Mouse (Mus musculus) erythroblast, adult 5-6 weeks (primary cell): ENCODE results near the gene Timm10. TPM values are rescaled to one million over a fixed set of nuclear protein-coding genes. Genes with fewer than 3 reads are reported as not detected.
"Not testable (repeated sequence)": the region's sequence is repeated elsewhere in the genome, so short reads cannot be mapped to it uniquely, and the experiment has no call there.

Experiments
- ATAC-seq: replicated peaks from 2 replicates; pipeline ENCODE4 v1.8.0; 2016; ENCODE audit warnings: moderate number of reproducible peaks, mild to moderate bottlenecking, moderate TSS enrichment, inconsistent platforms; ENCODE audit not compliant: poor library complexity, low FRiP score, severe bottlenecking
- total RNA-seq, 2 experiments: library from RNA; stranded (forward) in 1 of 2; stranded (reverse) in 1 of 2; fragments of 150-400 nt in 1 of 2; fragments of 200-764, 138-1000 nt in 1 of 2; gene quantifications; 2 replicates each; pipeline versions ENCODE4 v1.2.3 to v1.2.4; 2015 to 2017; ENCODE audit warnings: low replicate concordance in 2 of 2

The Timm10 gene
- total RNA-seq (2015; ENCODE audit: low replicate concordance) (28.6 and 43.9 TPM in 2 replicates), total RNA-seq (2017; ENCODE audit: low replicate concordance) (5.2 and 22.2 TPM in 2 replicates)

- peak; percentile 82 for ATAC-seq
These were observed at the start of gene Timm10 for GRCm38 (mm10) chr2:84826488-84827282. Timm10 (plus strand) TSS chr2:84826997.

GRCm38 (mm10) chr2:84777706-84778105 is 49.1 kb upstream of the Timm10 start:
- ATAC-seq: no peak

GRCm38 (mm10) chr2:84779210-84779609 is 47.6 kb upstream of the Timm10 start:
- ATAC-seq: peak; percentile 87

- no peak for ATAC-seq
These were observed 43.5 kb upstream of the Timm10 start for GRCm38 (mm10) chr2:84783315-84783714.

DNA sequence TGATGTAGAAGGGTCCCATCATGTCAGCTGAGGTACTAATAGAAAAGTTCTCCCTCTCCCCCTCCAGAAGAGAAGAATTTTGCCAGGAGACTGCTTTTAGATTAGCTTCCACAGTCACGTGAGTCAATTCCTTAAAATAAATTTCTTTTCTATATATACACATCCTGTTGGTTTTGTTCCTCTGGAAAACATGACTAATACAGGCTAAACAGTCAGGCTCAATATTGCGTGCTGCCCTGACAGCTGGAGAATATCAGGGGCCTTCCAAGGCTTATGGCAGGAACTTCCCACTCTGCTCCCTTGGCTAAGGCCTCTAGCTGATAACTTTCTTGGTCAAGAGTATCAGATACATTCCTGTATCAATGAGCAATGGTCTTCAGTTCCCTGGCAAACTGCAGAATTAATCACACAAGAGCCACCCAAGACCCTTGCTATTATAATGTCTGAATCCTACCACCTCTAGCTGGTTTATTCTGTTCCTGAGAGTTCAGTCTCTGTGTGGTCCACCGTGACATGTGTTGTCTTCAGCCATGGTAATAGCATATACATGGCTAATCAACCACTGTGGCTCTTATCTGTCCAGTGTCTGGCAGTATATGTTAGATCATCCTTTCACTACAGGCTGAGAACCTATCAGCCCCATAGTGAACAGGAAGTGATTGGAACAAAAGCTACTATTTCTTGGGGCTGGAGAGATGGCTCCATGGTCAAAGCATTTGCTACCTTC is 42.8 kb upstream of the Timm10 start:
- no peak for ATAC-seq

DNA sequence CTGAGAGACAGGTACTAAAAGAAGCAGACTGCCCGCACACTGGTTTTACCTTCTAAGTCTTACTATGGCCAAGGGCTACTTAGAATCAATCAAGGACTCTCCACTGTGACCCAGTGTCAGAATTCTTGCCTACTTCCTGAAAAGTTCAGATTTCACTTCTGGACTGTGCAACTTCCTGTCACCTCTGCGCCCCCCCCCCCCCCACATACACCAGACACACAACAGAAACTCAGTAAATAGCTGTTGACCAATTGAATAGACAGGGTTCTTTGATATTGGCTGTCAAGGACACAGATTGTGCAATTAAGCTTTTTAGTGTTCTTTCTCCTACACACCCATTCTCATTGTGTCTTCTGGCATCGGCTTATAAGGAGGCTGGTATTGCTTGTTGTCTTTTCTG is 38.5 kb upstream of the Timm10 start:
- ATAC-seq: no peak

- no peak for ATAC-seq
These were observed 36.4 kb upstream of the Timm10 start for GRCm38 (mm10) chr2:84790418-84790817.

DNA sequence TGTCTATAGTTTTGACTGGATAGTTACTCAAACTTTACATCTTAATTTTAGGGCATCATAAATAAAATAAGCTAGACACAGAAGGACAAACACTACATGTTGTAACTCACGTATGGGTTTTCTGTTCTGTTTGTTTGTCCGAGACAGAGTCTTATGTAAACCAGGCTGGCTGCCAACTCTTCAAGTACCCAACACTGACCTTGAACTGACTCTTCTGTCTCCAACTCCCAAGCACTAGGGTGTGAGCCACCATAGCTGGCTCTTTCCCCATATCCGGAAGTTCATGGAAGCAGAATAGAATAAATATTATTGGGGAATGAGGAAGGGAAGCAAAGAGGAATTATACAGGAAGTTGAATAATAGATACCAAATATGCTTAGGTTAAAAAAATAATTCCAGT is 34.3 kb upstream of the Timm10 start:
- no peak; the same call in 1 of the 2 replicates for ATAC-seq

GRCm38 (mm10) chr2:84793154-84793553 is 33.6 kb upstream of the Timm10 start:
- ATAC-seq: peak; percentile 80

DNA sequence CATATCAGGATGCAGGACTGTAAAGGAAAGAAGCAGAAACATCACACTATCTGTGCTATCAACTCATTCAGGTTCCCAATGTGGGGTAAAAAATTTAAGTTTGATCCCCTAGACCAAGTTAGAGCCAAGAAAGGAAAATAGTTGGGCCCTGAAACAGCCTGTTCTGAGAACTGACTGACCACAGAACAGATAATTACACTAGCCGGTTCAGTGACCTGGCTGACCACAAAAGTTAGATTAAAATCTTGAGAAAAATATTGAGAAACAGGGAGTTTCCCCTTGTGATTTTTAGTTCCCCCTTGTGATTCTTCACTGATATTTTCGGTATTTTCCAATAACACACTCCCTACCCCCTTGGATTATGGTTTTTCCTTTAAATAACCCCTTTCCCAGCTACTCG is 32.9 kb upstream of the Timm10 start:
- no peak for ATAC-seq

- ATAC-seq: peak; percentile 66
These were observed 28.8 kb upstream of the Timm10 start for GRCm38 (mm10) chr2:84797833-84798492.

DNA sequence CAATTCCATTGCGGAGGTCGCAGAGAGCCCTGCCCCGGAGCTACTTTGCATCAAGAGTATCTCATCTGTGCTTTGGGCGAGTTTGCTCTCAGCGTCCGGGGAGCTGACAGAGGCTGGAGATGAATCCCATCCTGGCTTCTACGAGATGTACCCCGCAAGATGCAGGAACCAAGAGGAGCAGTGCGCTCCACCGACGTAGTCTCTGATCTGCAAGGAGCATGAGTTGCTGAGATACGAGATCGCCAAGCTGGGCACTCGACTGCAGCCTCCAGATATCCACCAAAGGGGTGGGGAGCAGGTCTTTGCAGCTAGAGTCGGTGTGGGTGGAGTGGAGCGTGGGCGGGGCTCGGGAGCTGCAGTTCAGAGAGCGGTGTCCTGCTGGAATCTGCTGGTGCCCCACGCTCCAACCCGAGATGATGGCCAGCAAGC is 28.3 kb upstream of the Timm10 start, which contains the start of gene Ube2l6:
TSS of gene Ube2l6 (plus strand) at position 336 of the 429 bp plus-strand sequence.
- peak; percentile 88 for ATAC-seq

DNA sequence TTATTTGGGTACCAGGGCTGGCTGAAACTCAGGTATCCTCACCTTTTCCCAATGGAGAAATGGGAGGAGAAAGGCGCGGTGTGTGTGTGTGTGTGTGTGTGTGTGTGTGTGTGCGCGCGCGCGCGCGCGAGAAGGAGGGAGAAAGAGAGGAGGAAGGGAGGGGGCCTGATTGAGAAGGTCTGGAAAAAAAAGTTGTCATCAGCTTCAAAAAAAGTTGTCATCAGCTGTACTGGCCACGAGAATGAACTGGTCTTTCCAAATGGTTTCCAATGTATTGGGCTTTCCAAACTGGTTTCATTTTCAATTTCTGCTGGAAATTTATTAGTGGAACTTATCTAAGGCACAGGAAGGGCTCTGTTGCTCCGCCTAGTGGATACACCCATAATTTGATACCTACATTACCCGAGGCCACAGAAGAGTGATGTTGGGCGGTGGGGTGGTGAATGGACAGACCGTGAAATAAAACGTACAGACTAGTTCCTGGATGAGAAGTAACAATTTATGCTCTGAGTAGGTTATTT is 27.7 kb upstream of the Timm10 start:
- ATAC-seq: peak; percentile 74

DNA sequence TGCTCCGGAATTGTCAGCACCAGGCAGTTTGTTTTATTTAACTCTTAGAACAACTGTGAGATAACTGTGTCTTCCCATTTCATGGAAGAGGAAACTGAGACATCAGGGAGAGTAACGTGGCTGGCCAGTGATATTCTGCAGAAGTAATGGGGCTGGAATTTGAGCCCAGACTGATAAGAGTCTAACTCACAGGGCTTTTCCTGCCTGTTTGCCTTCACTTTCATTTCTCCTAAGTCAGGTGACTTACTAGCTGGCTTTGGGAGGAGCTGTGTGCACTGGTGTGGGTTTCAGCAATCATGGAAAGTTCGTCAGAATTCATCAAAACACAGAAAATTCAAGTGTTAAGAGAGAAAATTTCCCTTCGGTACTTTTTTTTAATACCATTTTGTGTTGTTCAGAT is 26.5 kb upstream of the Timm10 start:
- peak; percentile 57 for ATAC-seq

DNA sequence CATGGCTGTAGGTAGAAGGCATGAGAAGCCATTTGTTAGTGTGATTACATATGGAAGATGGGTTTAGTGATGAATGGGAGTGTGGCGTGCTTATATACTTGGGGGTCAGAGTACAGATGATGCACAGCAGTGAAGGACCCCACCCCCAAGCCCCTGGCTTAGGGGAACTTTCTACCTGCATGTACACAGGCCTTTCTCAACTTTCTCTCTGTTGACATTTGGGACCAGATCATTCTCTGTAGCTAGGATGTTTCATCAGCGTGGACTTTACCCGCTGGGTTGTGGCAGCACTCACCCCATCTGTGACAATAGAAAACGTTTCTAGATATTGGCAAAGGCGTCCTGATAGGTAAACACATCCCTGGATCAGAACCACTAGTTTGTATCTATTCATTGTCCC is 25.6 kb upstream of the Timm10 start:
- not testable (repeated sequence) for ATAC-seq

DNA sequence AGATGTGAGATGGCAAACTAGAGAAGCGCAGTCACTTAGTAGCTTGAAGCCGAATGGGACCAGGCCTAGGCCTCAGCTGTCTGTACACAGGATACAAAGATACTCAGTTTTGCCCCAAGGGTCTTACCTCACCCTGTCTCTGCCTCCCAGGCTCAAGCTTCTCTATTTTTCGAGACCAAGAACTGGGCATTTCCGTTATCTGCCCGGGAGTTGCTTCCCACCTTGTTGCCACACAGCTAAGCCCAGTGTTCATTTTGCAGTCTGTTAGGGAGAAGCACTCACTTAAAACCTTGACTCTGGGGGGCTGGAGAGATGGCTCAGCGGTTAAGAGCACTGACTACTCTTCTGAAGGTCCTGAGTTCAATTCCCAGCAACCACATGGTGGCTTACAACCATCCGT is 22.8 kb upstream of the Timm10 start:
- ATAC-seq: no peak

GRCm38 (mm10) chr2:84806546-84806945 is 20.3 kb upstream of the Timm10 start:
- ATAC-seq: no peak

DNA sequence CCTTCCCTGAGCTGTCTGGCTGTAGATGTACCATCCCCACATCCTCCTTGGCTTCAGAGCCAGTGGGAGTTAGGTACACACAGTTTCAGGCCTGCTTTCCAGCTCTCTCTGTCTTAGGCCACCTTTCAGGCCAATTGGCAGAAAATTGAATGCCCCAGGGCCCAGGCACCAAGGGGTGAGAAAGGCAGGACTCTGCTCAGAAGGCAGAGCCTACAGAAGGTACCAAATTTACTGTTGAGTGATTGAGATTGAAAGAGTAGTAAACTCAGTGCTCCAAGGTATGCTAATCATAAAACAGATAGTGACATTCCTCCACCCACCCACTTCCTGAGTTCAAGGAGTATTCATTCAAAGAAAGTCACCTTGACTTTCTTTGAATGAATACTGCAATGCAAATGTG is 17.5 kb upstream of the Timm10 start:
- ATAC-seq: no peak

DNA sequence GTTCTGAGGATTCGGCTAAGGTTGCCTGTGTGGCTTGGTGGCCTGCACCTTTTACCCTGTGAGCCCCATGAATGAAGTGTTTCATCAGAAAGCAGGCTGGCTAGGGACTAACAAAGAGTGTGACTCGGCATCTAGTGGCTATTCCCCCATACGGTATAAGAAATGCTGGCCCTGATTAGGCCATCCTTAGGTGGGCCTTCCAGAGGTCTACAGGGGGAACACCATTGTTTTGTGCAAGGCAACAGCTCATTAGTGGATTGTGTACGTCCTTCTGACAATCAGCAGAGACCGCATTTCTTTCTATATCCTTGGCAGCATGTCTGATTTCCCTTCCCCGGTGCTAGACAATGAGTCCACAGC is 16.3 kb upstream of the Timm10 start:
- no peak for ATAC-seq

DNA sequence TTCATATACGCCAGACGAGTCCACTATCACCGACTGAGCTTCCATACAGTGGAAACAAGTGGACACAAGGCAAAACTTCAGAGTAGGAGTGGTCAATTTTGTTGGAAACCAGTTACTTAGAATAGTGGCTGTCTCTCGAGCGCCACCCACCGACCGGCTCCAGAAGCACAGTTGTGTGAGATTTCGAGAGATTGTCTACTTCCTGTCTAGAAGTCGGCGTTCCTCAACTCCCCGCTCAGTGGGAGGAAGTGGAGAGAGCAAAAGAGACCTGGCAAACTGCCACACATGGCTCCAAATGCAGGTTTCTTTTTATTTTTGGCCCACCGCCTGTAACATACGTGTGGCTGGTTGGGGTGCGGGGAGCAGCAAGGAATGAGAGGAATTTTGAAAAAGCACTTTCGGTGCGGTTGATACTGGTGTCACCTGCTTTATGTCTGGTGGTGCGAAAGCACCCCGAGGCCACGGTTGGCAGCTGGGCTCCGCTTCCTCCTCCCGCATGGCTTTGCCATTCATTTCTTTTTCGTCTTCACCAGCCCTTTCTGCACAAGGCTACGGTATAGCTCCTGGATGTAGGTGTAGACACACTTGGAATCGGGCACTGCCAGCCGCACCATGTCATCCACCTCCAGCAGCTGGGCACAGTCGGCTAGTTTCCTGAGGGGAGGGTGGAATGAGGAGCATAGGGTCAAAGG is 15.8 kb upstream of the Timm10 start:
- peak; percentile 57 for ATAC-seq
